Mouse (Mus musculus) kidney, adult 11 months (tissue): ENCODE measurements around the gene Erf.

ENCODE experiments used
- DNase-seq: peaks from one replicate; pipeline ENCODE4 v3.0.0; 2022

Gene Erf

DNA sequence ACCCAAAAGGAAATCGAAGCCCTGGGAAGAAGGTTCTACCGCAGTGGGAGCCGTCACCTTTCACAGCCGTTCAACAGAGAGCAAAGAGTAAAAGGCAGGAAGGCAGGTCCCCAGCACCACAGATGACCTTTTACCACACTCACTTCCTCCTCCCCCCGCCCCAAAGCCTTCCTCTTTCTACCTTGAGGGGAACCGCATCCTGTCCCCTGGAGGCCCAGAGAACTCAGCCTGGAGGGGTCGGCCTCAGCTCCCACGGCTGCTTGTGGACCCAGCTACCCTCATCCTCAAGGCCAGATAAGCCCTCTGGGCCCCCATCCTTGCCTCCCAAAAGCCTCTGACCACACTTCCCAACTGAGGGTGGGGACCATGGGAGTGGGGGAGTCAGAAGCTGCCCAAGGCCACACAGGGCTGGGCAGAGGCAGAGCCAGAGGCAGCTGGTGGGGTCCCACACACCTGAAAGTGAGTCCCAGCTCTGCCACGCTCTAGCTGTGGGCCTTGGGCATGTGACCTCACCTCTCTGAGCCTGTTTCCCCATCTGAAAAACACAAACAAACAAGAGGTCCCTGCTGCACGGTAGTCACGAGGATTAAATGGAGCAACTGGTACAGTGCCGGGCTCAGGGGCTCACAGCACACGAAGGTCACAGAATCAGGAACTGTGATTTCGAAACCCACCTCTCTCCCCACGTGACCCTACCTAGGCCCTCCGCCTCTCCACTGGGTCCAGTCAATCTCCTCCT is 45.0 kb downstream of the Erf start:
- no peak for DNase-seq

DNA sequence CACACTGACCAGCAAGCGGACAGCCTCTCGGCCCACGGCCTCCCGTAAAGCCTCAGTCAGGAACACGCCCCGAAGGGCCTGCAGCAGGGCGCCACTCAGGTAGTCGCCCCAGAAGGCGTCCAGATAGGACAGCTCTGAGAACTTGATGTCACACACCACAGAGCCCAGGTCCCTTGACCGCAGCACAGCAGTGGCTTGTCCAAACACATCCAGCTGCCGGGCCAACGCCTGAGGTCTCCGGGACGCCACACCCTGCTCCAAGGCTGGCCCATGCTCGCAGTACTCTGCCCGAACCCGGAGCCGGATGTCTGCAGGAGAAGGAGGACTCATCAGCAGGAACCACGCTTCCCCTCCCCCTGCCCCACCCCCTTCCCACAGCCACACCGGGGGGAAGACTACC is 46.9 kb downstream of the Erf start:
- no peak for DNase-seq

DNA sequence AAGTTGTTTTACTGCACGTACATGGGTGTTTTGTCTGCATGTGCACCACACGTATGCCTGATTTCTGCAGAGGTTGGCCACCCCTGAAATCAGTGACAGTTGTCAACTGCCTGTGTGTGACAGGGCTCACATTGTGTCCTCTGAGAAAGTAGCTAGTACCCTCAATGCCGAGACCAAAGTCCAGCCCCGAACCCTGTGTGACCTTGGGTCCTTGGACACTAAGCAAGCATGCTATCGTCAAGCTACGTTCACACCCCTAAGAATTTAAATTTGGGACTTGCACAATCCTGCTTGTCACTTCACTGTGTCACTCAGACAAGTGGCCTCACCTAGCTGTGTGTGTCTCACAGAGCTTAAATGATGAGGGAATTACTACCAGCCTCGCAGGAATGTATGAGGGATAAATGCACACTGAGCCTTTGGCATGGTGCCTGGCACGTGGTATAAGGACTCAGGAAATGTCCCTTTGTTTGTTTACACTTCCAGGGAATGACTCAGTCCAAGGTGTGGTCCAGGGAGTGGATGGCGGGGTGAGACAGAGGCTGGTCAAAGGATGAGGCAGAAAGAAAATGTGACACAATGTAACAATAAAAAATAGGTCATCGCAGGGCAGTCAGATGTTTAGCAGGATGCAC is 53.1 kb downstream of the Erf start:
- DNase-seq, result no peak

DNA sequence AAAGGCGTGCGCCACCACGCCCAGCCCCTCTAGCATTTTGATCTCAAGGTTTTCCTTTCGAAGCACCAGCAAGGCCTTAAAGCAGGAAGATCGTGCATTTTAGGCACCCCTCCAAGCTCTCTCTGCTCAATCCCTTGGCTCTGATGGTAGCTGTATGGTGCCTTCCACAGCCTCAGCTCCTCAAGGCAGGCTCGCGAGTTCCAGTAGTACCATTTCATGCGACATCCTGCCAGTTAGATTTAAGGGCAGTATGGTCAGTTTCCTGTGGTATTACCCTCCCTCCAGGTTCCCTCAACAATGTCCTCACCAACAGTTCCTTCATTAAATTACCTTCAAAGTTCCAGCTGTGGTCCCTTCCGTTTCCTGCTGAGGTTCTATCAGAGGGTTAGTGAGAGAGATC is 54.5 kb downstream of the Erf start:
- no peak for DNase-seq

GRCm38 (mm10) chr7:25195148-25195547 is 55.4 kb downstream of the Erf start:
- DNase-seq, result no peak
